Mouse (Mus musculus) telencephalon, adult 2 months (tissue): ENCODE data around the gene Dusp18.
A peak's percentile ranks its signal among the peaks of the same experiment; 100 is the strongest.

Experiments used
- DNase-seq: peaks from one replicate; pipeline ENCODE4 v3.0.0-alpha.2; 2011; ENCODE audit warnings: low read depth, low spot score

Dusp18 gene

DNA sequence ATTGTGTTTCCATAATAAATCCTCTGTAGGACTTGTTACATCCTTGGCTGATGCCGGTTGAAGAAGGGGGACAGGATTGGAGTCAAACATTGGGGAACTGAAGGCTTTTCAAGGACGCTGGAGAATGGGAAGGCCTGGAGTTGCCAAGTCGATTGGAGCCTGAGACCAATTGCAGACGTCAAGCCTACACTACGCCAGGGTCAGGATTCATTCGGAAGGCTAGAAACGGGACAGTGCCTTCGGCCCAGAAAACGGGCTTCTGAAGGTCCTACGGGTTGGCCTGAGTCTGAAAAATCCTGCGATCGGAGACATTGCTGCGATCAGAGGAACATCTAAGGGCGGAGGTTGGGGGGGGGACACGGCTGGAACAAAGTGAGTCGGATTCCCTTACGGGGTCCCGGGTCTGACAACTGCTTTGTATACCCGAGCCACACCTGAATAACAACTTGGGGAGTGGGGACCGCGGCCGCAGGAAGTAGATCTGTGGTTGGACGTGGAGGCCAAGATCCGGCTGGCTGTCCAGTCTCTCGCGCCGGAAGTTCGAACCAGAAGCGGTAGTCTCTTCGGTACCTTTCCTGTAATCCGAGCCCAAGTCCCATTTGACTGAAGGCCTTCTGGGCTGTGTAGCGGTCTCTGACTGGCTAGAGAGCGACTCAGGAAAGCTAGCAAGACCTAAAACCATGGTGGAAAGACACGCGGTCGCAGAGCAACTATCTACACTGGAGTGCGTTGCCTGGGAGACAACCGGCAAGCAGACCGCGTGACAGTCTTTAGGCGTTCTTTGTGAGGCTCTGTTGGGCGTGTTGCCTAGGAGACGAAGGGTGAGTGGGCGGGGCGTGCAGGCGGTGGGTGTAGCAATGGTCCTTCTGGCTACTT lies at the start of gene Dusp18, which contains the start of gene 4921536K21Rik:
Gene Dusp18, plus strand, starts transcription at position 835 of the 876 bp plus-strand sequence.
Gene 4921536K21Rik, minus strand, starts transcription at position 693 of the 876 bp plus-strand sequence.
- DNase-seq, result peak; percentile 92

DNA sequence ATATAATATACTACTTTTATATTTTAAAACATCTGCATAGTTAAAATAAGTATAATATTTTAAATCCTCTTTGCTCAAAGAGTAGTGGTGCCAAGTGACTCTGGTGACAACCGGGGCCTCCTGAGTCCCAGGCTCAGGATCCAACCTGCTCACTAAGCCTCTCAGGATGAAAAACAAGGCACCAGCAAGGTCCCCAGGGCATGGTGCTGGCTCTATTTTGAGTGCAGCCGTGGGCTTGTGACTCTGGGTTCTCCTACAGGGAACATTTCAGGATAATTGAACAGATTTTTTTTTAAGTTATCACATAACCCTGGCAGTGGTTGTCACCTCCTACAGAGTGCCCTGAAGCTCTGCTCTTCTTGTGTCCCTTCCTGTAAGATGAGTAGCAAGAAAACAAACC lies 48.7 kb upstream of the Dusp18 start:
- no peak for DNase-seq

DNA sequence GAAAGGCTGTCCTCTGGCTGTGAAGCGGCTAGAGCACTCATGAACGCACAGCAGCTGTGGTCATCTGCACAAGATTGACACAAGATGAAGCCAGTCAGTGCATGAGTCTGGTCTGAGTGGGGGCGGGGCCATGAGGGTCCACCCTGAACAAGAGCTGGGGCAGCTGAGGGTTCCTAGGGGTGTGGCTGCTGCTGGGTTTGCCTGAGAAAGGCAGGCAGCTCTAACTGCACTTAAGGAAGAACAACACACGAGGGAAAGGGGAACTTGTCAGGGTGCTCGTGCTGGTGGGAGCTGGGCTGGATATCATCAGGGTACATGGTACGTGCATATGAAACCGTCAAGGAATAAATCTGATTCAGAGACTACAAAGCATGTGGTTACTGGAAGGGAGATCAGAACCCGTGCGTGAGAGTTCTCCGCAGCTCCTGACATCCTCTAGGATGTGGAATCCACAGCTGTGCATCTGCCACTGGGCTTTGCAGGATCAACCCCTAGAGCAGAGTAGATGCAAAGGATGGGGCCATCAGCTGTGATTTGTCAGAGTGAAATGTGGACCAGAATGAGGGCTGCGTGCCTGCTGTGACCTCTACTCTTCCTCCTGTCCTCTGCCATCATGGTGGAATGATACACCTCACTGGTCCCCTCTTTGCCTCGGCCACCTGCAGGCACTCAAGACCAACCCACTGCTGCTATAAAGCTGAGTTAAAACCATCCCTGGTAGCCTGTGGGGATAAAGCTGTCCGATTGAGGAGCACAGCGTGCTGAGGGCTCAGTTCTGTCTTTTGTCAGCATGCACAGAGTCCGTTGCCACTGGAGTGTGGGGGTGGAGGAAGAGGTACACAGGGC lies 45.3 kb upstream of the Dusp18 start:
- no peak for DNase-seq

DNA sequence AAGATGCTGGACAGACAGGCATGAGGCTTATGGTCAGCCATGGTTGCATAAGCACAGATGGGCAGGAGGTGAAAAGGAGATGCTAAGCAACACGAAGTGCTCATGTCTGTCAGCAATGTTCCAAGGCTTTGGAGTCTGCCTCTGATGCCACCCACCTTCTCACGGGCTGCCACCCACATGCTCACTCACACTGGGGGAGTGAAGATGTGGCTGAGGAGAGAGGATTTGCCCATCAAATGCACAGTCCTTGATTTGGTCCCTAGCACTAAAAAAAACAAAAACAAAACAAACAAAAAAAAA lies 44.8 kb upstream of the Dusp18 start:
- peak; percentile 58 for DNase-seq

DNA sequence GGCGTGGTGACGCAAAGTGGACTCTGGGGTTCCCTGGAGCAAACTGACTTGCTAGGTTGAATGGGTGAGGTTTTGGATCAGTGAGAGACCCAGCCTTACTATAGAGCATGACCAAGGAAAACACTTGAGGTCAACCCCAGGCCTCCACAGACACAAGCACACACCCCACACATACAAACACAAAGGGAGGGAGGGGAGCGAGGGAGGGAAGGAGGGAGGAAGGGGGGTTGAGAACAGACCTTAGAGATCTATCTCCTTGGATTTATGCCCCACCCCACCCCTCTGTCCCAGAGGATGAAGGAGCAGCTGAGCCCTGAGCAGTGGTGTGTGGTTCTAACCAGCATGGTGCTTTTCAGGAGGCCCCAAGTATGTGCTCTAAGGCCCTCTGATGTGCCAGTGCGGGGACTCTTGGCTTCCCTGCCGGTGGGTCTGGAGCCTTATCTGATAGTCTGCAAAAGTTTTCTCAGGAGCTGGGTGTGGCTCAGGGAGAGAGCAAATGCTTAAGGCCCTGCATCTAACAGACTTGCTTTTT lies 44.2 kb upstream of the Dusp18 start:
- DNase-seq, result no peak

DNA sequence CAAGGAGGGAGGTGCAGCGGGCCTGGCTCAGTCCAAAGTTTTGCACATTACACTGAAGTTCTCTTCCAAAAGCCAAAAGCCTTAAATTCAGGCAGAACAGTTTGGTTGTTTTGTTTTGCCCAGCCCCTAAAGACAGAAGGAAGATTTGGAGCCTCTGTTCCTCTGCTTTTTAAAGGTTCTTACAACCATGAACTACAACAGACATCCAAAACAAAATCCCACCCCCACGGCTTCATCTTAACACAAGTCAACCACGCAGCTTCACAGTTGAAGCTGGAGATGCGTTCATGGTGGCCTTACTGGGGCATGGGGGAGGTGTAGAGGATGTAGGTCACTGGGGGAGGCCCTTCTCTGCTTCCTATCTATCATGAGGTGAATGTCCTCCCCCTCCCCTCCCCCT lies 43.2 kb upstream of the Dusp18 start:
- DNase-seq, result peak; percentile 70

DNA sequence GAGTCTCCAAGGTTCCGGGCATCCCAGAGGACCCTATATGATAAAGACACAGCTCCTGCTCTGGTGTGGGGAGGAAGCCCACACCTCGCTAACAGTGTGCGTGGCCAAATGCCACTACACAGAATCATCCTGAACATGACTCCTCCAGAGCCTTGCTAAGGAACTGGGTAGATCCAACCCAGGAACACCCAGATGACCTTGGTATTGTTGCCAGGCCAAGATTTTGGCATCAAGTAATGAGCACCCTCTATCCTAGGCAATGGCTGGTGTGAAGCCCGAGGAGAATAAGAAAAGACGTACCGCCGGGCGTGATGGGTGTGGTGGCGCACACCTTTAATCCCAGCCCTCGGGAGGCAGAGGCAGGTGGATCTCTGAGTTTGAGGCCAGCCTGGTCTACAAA lies 42.0 kb upstream of the Dusp18 start:
- no peak for DNase-seq

DNA sequence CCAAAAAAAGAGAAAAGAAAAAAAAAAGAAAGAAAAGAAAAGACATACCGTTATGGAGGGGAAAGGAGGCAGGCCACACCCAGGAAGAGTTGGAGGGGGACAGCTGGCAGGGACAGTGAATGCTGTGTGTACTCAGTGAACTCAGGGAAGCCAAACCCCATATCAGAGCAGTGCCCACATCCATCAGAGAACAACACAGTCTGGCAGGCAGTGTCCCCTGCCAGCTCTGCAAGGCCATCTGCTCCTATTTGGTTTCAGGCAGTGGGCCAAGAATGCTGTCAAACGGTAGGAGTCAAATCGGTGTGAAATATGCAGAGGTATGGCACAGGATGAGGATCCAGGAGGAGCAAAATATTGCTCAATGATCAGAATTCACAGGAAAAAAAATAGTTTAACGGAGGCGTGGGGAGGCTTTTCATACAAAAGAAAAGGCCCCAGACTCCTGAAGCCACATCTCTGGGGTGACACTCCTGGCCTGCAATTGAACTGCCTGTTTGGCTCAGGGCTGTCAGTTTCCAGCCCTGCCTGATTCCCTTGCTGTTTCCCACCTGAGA lies 41.5 kb upstream of the Dusp18 start:
- peak; percentile 87 for DNase-seq

DNA sequence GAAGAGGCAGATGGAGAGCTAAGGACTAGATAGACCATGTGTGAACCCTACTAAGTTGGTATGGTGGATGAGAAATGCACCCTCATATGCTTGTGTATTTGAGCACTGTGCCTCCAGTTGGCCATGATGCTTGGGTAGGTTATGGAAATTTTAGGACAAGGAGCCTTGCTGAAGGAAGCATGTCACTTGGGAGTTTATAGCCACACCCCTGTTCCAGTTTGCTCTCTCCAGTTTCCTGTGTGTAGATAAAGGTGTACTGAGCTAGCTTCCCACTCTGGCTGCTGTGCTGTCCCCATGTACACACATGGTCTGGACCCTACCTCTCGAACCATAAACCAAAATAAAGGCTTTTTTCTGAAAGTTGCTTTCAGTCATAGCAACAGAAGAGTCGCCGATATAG lies 40.9 kb upstream of the Dusp18 start:
- no peak for DNase-seq

DNA sequence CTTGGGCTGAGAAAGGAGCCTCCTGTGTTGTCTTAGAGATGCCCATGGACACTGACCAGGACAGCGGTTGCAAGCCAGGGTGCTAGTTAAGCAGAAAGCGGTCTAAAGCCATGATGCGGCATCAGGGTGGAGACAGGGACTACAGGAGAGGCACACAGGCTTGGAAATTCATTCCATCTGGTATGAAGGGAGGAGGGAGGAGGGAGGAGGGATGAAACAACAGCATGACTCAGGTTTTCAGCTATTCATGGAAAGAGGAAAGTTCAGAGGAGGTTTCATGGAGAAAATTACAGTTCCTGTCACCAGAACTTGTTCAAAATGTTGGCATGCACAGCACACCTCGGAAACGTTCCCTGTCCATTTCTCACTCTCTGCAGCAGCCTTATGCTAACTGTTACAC lies 39.2 kb upstream of the Dusp18 start:
- peak; percentile 88 for DNase-seq

DNA sequence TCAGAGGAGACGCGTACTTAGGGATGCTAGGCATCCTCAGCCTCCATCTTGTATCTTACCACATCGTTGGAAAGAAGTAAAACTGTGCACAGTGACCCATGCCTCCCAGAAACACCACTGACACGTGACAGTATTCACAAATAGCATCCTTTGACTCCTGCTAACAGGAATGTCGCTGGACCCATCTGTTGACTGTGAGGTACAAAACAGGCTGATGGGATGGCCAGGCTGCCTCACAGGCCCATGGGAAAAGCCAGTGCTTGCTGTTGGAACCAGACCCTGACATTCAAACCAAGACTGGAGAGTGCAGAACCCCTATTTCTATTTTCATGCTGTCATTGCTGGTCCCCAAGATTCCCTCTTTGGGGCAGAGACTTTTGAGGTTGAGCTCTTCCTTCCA lies 37.1 kb upstream of the Dusp18 start:
- no peak for DNase-seq

DNA sequence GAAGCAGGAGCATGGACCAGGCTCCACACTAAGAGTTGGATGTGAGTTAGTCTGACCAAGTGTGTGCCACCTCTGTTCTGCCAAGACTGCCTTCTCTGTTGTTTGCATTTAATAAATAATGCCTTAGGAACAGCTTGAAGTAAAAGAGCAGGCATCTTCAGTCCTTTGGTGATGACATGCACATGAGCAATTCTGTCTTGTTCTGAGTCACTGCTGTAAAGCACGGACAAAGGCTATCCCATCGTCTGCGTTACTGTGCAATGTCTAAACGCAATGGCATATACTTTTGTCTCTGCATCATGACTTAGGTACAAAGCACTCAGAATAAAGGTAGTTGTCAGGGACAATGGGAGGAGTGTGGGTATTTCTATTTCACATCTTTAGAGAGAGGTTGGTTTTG lies 35.3 kb upstream of the Dusp18 start:
- no peak for DNase-seq

DNA sequence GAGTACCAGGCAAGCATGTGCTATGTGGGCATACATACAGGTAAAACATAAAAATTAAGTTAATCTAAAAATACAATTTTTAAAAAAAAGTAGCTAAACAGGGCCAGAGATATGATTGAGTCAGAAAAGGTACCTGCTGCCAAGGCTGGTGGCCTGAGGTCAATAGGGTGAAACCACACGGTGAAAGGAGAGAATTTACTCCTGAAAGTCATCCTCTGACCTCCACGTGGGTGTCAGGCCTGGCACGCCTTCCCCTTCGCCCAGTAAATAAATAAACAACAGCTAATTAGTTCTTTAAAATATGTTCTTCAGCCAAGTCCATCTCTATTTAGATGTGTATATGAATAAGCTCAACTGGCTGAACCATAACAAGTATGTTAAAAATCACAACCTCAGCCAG lies 34.7 kb upstream of the Dusp18 start:
- DNase-seq, result no peak

DNA sequence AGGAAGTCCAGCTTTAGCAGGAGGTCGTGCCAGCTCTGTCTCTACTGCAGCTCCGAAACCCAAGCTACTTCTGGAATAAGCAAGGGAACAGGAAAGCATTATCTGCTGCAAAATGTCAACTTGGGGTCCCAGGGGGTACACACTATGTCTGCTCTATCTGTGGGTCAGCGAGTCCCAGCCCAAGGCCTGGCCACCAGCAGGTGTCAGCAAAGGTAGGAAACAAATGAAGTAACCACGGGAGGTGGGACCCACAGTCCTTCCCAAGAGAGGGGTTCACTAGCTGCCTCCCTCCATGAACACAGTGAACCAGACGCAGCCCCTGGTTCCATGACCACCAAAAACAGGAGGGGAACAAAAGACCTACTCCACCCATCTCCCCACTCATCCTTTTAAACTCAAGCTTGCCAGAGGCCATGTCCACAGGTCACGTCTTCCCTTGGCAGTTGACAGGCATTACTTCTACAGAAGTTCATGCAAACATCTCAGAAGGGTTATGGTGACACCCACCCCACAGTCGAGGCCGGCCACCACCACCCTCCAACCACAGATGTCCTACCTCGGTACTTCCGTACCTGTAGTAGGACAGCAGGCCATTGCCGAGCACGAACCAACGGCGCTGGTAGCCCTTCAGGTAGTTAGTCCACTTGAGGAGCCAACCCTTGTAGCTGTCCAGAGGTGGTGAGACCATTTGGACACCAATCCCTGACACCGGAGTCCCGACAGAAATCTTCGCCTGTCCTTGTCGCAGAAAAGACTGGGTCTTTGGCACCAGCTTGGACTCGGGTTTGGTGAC lies 32.2 kb upstream of the Dusp18 start:
- no peak for DNase-seq

DNA sequence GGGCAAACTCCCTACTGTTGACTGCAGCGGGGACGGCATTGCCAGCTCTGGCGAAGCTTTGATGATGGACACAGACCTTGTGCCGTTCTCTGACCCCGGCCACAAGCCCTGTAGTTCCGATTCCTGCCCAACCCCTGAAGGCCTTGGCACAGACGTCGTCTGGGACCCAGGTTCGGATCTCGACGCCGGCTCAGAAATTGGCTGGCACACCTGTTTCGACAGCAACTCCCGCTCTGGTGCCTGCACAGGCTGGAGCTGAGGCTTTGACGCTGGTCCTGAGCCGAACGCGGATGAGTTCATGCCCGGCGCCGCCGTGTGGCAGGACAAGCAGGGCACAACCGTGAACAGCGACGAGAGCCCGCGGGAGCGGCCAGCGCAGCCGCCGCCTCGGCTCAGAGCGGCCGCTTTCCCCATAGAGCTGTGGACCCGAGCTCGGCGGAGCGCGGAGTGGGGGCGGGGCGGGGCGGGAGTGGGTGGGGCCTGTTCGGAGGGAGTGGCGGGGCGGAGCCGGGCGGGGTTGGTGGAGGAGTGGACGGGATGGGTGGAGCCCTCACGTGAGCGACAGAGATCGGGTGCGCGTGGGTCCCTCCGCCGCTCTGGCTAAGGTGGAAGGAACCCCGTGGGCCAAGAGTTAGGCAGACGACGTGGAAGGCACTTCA lies 31.5 kb upstream of the Dusp18 start, which contains the start of gene Osbp2:
Gene Osbp2, minus strand, starts transcription at position 450 of the 659 bp plus-strand sequence.
- no peak for DNase-seq

DNA sequence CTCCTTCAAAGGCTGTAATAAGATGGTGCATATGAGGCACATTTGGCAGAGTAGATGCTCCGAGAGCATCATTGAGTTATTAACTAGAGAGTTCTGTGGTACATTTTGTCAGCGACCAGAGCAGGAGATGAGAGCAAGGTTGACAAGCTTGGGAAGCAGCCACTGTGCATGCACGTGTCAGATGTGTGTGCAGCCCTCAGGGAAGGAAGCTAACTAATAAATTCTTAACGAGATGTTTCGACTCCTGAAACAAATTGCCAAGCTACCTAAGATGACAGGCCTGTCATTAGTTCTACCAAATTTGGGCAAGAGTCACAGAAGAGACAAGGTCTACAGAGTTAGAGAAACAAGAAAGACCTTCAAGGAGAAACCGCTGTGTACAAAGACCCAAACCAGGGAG lies 30.7 kb upstream of the Dusp18 start:
- no peak for DNase-seq

DNA sequence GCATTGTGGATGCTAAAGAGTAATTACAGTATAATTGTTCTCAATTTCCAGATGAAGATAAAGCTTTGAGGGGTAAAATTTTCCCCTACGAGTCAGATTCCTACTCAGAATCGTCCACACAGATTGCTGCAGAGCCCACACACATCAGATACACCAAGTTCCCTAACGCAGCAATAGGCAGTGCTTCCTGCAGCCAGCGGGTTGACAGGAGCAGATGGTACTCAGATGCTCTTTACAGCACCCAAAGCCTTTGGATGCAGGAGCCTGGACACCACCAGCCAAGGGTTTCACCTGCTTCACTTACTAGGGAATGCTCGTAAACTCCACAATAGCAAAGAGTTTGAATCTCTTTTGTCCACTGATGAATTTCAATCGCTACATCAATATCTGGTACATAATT lies 18.6 kb upstream of the Dusp18 start:
- no peak for DNase-seq

DNA sequence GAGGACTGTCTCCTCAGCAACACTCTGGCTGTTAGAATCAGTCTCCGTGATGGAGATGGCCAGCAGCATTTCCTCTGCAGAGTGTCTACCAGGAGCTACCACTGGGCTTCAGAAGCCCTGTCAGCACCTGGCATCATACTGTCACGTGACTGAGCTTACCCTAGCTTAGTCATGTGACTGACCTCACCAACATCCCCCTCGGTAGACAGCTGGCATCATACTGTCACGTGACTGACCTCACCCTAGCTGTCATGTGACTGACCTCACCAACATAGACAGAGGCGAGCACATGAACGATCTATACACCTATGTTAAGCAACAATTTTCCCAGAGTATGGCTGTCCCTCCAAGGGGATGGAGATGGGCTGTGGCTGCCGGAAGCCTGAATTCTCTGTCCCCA lies 16.4 kb upstream of the Dusp18 start:
- no peak for DNase-seq

DNA sequence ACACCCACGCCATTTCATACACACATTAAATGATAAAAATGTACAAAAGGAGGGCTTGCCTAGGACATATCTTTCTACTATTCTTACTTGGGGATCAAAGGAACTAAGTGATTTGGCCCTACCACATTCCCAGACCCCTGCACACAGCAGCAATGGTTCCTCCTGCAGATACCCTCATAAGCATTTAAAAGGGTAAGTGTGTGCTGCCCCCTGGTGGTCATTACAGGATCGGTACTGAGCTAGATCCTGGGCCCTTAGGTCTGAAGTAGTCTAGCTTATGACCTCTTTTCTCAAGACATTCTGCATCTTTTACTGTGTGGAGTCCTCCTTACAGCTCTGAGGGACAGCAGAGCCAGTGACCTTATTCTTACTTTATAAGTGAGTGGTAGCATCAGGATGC lies 15.2 kb upstream of the Dusp18 start:
- peak; percentile 50 for DNase-seq

DNA sequence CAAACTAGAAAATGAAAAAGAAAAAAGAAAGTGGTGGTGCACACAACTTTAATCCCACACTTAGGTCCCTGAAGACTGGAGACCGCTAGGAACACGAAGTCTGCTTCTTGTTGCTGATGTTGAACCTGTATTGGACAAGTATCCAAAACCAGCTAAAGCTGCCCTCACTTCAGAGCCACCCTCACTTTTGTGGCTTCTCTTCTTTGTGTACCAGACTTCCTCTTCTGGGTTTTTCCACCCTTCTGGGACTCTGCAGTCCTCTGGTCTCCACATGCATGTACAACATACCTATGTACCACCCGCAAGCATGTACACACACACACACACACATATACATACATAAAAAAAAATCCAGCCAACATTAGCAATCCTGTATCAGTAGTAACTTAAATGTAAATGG lies 11.3 kb upstream of the Dusp18 start:
- no peak for DNase-seq

DNA sequence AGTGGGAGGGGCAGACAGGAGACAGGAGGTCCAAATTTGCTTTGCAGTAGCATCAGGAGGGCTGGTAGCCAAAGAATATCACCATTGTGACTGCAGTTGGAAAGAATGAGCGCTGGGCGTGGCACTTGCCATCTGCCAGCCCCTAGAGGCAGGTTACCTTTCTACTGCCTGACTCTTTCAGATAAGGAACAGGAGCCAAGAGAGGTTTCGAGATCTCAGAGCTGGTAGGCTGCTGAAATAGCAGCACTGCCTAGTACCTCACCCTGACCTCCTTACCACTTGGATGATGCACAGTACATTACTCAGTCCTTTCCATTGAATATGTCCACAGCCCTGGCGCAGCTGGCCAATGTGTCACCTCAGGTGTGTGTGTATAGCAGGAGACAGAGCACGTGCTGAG lies 7.7 kb upstream of the Dusp18 start:
- DNase-seq, result no peak
